Mouse (Mus musculus) liver, postnatal 0 days (tissue): Measurements from ENCODE around the gene Vezf1. TPM values are rescaled to one million over a fixed set of nuclear protein-coding genes. Genes with fewer than 3 reads are reported as not detected.

ENCODE experiments used
- ATAC-seq: fragments of 200-750 bp; cut with Nextera tagmentation; 2 replicates; pipeline ENCODE4 v1.8.0; 2017; ENCODE audit warnings: mild to moderate bottlenecking, moderate library complexity
- DNase-seq: peaks from one replicate; pipeline ENCODE4 v3.0.0-alpha.2; 2016
- H3K27ac ChIP-seq: fragments of 300-500 bp; sonication (generic); 2 replicates; pipeline ENCODE4 v1.5.1; 2014; ENCODE audit warnings: antibody characterized with exemption, moderate library complexity, mild to moderate bottlenecking, low read depth
- H3K27me3 ChIP-seq: fragments of 300-500 bp; sonication (generic); 2 replicates; pipeline ENCODE4 v1.6.1; 2014; ENCODE audit warnings: low read length, control low read depth, mixed read lengths; ENCODE audit not compliant: insufficient read depth
- H3K36me3 ChIP-seq: fragments of 300-500 bp; sonication (generic); replicated peaks from 2 replicates; pipeline ENCODE4 v1.6.1; 2014; ENCODE audit warnings: mild to moderate bottlenecking, control low read depth, low read length, moderate library complexity, mixed read lengths; ENCODE audit not compliant: insufficient read depth
- H3K4me1 ChIP-seq: fragments of 300-500 bp; sonication (generic); 2 replicates; pipeline ENCODE4 v1.6.1; 2014; ENCODE audit warnings: antibody characterized with exemption, mild to moderate bottlenecking, control low read depth; ENCODE audit not compliant: insufficient read depth
- H3K4me2 ChIP-seq: fragments of 300-500 bp; sonication (generic); 2 replicates; pipeline ENCODE4 v1.6.1; 2014; ENCODE audit warnings: low read depth, mild to moderate bottlenecking, low read length, moderate library complexity, mixed read lengths
- H3K4me3 ChIP-seq: fragments of 300-500 bp; sonication (generic); 2 replicates; pipeline ENCODE4 v1.5.1; 2014; ENCODE audit warnings: low read depth, low read length
- H3K9ac ChIP-seq: fragments of 300-500 bp; sonication (generic); replicated peaks from 2 replicates; pipeline ENCODE4 v1.6.1; 2014; ENCODE audit warnings: mild to moderate bottlenecking, moderate library complexity
- H3K9me3 ChIP-seq: fragments of 300-500 bp; sonication (generic); 2 replicates; pipeline ENCODE4 v1.6.1; 2016; ENCODE audit warnings: mild to moderate bottlenecking, control low read depth, low read length, mixed read lengths
- CTCF ChIP-seq: sonication (generic); IDR thresholded peaks from 2 replicates; pipeline ENCODE4 v1.5.1; 2016; ENCODE audit warnings: antibody characterized with exemption, low read depth
- EP300 ChIP-seq: IDR thresholded peaks from 2 replicates; pipeline ENCODE4 v1.6.1; 2016; ENCODE audit warnings: antibody characterized with exemption, low read depth, mild to moderate bottlenecking
- WGBS: fragments of 180-500 bp; shearing (Covaris S2); extraction: QIAGEN DNeasy Blood & Tissue Kit; methylation state at CpG from one replicate; pipeline ENCODE4 v1.1.7; 2014; ENCODE audit not compliant: insufficient replicate concordance; 5-methylcytosine and 5-hydroxymethylcytosine counted together
- polyA plus RNA-seq: library from polyadenylated mRNA; unstranded; fragments of >200 nt; fragmentation: Nextera tagmentation; extraction: Ambion mirVana; gene quantifications from 2 replicates; pipeline ENCODE4 v1.2.1, GENCODE M21; 2015

Gene Vezf1
- polyA plus RNA-seq, 1 experiment from 2014 or later: 6.3 TPM

DNA sequence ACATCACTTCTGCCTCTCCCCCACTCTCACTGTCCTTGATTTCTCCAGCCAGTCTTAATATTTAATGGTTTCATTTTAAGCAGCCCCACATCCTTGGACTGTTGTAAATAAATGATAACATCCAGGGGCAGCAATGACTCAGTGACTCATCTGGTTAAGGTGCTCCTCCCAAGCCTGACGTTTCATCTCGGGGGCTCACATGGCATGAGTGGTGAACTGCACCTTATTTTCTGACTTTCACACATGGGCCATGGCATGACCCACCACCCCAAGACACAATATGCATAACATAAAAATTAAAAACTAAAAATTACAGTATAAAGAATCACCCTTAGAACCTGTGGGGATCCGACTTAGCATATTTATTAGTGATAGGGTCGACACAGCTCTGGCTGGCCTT lies 22.2 kb upstream of the Vezf1 start:
- TF ChIP-seq CTCF (no peak), EP300 (no peak)
- H3K36me3 ChIP-seq: peaks cover 18% of the 10 kb centered on the region
- peaks cover 18% of the 10 kb centered on the region for H3K4me1 ChIP-seq
- DNase-seq (peak; percentile 25), ATAC-seq (no peak)
- no peaks in the 10 kb centered on the region for H3K27me3 ChIP-seq
- H3K4me2 ChIP-seq: peak overlapping the region; percentile 79
- WGBS: 68% methylated on average over 4 of the region's 4 CpGs
- no peaks in the 10 kb centered on the region for H3K9me3 ChIP-seq
- peak overlapping the region; percentile 99 for H3K4me3 ChIP-seq
- peak overlapping the region; percentile 98 for H3K9ac ChIP-seq
- H3K27ac ChIP-seq: peak overlapping the region; percentile 99

- peak overlapping the region; percentile 99 for H3K4me3 ChIP-seq
- no peak for ATAC-seq
Observed at GRCm38 (mm10) chr11:88046323-88046937, 21.6 kb upstream of the Vezf1 start.

GRCm38 (mm10) chr11:88046944-88047794 lies 20.9 kb upstream of the Vezf1 start, which contains the start of gene Srsf1:
Gene Srsf1, plus strand, starts transcription at chr11:88047373.
- H3K27me3 ChIP-seq: no peaks in the 10 kb centered on the region
- peaks cover 18% of the 10 kb centered on the region for H3K4me1 ChIP-seq
- no peaks in the 10 kb centered on the region for H3K9me3 ChIP-seq
- peak within 1 kb of the TSS; percentile 99 for H3K27ac ChIP-seq
- TF ChIP-seq EP300: peak; percentile 3; the same call in 1 of the 2 replicates
- TF ChIP-seq CTCF: no peak
- H3K4me2 ChIP-seq: peak within 1 kb of the TSS; percentile 79
- peaks cover 25% of the 10 kb centered on the region for H3K36me3 ChIP-seq
- peak within 1 kb of the TSS; percentile 99 for H3K4me3 ChIP-seq
- ATAC-seq: peak; percentile 89
- peak; percentile 99 for DNase-seq
- WGBS: under 1% methylated on average over 60 of the region's 60 CpGs
- H3K9ac ChIP-seq: peak within 1 kb of the TSS; percentile 98

More at GRCm38 (mm10) chr11:88046323-88046937, 21.6 kb upstream of the Vezf1 start:
- peaks cover 18% of the 10 kb centered on the region for H3K4me1 ChIP-seq
- peaks cover 21% of the 10 kb centered on the region for H3K36me3 ChIP-seq
- no peaks in the 10 kb centered on the region for H3K9me3 ChIP-seq
- 41% methylated on average over 17 of the region's 17 CpGs for WGBS
- no peak for TF ChIP-seq EP300
- peak overlapping the region; percentile 99 for H3K27ac ChIP-seq
- H3K27me3 ChIP-seq: no peaks in the 10 kb centered on the region
- H3K4me2 ChIP-seq: peak overlapping the region; percentile 79
- peak; percentile 30 for DNase-seq
- H3K9ac ChIP-seq: peak overlapping the region; percentile 98

DNA sequence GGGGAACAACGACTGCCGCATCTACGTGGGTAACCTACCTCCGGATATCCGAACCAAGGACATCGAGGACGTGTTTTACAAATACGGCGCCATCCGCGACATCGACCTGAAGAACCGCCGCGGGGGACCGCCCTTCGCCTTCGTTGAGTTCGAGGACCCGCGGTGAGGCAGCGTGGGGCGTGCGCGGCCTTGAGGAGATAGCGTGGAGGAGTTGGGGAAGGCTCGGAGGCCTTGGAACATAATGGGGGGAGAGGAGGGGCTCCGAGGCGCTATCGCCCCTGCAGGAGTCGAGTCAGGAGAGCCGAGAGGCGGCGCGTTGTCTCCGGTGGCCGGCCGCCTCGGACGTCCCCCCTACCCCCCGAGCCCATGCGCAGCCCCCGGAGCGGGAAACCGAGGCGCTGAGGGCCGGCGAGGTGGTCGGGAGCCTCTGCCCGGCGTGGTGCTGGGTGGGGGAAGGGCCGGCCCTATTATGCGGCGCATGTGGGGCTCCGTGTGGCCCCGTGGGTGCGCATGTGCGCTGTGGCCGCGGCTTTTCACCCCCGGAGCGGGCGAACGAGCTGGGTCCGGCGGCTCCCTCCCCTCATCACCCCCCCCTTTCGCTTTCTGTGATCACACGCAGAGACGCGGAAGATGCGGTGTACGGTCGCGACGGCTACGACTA lies 20.1 kb upstream of the Vezf1 start:
- TF ChIP-seq EP300 (no peak), CTCF (no peak)
- H3K4me2 ChIP-seq: peak overlapping the region; percentile 68
- WGBS: 2% methylated on average over 67 of the region's 76 CpGs

GRCm38 (mm10) chr11:88048961-88049670 lies 19.0 kb upstream of the Vezf1 start:
- ATAC-seq (no peak), DNase-seq (peak; percentile 22)
- 14% methylated on average over 26 of the region's 26 CpGs for WGBS
- H3K4me1 ChIP-seq: peaks cover 18% of the 10 kb centered on the region
- peak overlapping the region; percentile 99; the same call in 1 of the 2 replicates for H3K27ac ChIP-seq
- peak; percentile 14; the same call in 1 of the 2 replicates for TF ChIP-seq CTCF
- no peak for TF ChIP-seq EP300
- H3K36me3 ChIP-seq: peaks cover 32% of the 10 kb centered on the region
- H3K9me3 ChIP-seq: no peaks in the 10 kb centered on the region
- H3K27me3 ChIP-seq: no peaks in the 10 kb centered on the region
- H3K4me2 ChIP-seq: peak overlapping the region; percentile 68
- H3K4me3 ChIP-seq: peak overlapping the region; percentile 99
- H3K9ac ChIP-seq: peak overlapping the region; percentile 98

More for the DNA sequence above, 20.1 kb upstream of the Vezf1 start:
- Histone ChIP-seq H3K9me3 (no peaks in the 10 kb centered on the region), H3K36me3 (peaks cover 29% of the 10 kb centered on the region), H3K4me3 (peak overlapping the region; percentile 99), H3K27ac (peak overlapping the region; percentile 99), H3K4me1 (peaks cover 18% of the 10 kb centered on the region), H3K27me3 (no peaks in the 10 kb centered on the region), H3K9ac (peak overlapping the region; percentile 98)
- DNase-seq (peak; percentile 81), ATAC-seq (peak; percentile 44)
